Mouse (Mus musculus): ENCODE data around the gene Galnt11. TPM values are rescaled to one million over a fixed set of nuclear protein-coding genes. Genes with fewer than 3 reads are reported as not detected.

The Galnt11 gene
- polyA plus RNA-seq, 1 experiment from 2014 or later, result 42.5 TPM

DNA sequence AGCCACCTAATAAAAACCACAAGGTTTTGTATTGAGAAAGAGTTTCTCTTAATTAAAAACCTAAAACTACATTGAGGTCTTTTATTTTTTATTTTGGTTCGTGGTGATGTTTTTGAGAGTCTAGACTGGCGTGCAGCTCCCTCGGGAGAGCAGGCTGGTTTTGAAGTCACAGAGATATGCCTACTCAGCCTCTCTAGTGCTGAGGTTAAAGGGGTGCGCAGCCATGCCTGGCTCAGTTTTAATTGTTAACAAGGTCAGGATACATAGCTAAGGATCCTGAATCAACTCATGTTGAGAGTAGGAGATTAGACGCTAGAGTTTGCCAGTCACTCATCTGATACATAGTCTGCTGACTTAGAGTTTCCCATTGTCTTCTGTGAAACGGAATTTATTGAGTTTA lies 39.7 kb downstream of the Galnt11 start:
- Histone ChIP-seq H3K27me3 (no peaks in the 10 kb centered on the region), H3K36me3 (peaks cover 79% of the 10 kb centered on the region), H3K27ac (replicated peaks) (no peak overlapping the region), H3K4me3 (no peak overlapping the region), H3K4me1 (no peaks in the 10 kb centered on the region), H3K9me3 (no peaks in the 10 kb centered on the region), H3K9ac (replicated peaks) (no peak overlapping the region), H3K4me2 (replicated peaks) (no peak overlapping the region)
- WGBS, result 87% methylated on average over 6 of the region's 6 CpGs
- no peak for ATAC-seq (ENCODE audit: low FRiP score, low read depth)

DNA sequence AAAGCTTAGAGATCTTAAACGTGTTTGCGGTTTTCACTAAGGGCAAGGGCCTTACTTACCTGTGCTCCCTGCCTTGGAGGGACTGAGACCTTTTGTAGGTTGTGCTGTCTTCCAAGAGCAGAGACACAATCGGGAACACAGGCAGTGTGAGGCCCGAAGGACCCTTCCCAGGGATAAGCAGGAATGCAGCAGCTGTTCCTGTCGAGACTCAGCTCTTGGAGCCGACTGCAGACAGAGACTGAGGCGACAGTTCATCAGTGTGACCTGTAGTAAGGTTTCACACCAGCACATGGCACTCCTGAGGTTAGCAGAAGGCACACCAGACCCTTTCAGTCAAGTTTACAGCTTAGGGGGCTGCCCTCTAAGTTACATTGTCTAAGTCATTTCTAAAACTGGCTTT lies 40.6 kb downstream of the Galnt11 start:
- peaks cover 82% of the 10 kb centered on the region for H3K36me3 ChIP-seq

DNA sequence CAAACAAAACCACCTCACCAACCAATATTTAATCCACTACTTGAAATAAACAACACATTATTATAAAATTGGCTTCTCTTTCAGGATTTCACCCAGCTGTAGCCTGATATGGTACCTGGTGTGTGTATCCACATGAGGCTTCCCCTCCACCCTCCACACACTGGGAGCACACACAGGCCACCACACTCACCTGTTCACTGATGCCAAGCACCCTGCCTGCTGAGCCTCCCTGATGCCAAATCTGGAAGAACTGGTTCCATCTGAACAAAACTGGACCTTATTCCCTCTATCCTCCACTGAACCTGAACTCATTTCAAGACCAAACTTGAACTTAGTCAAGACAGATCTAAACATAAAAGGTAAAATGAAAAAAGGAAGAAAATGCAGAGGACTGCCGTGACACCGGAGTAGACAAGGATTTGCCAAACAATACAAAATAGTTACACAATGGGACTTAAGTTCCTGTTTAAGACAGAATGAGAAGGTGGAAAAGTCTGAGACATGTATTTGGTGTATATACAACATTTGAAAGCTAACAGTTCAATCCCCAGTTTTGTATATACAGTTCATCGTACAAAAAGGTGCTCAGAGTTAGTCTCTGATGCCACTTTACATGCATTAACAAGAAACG lies 46.7 kb downstream of the Galnt11 start:
- no peak overlapping the region for H3K4me3 ChIP-seq
- no peak overlapping the region for H3K9ac ChIP-seq (replicated peaks)
- no peaks in the 10 kb centered on the region for H3K27me3 ChIP-seq
- H3K27ac ChIP-seq (replicated peaks), result no peak overlapping the region
- no peak for ATAC-seq (ENCODE audit: low FRiP score, low read depth)
- no peaks in the 10 kb centered on the region for H3K9me3 ChIP-seq
- H3K4me2 ChIP-seq (replicated peaks), result no peak overlapping the region
- 95% methylated on average over 4 of the region's 4 CpGs for WGBS
- H3K4me1 ChIP-seq, result no peaks in the 10 kb centered on the region
- peaks cover 66% of the 10 kb centered on the region for H3K36me3 ChIP-seq

More for the DNA sequence above, 40.6 kb downstream of the Galnt11 start:
- WGBS, result 88% methylated on average over 7 of the region's 7 CpGs
- H3K27me3 ChIP-seq, result no peaks in the 10 kb centered on the region
- H3K4me1 ChIP-seq, result no peaks in the 10 kb centered on the region
- H3K4me2 ChIP-seq (replicated peaks), result no peak overlapping the region
- no peak overlapping the region for H3K4me3 ChIP-seq
- no peak for ATAC-seq (ENCODE audit: low FRiP score, low read depth)
- no peaks in the 10 kb centered on the region for H3K9me3 ChIP-seq
- no peak overlapping the region for H3K27ac ChIP-seq (replicated peaks)
- H3K9ac ChIP-seq (replicated peaks), result no peak overlapping the region

DNA sequence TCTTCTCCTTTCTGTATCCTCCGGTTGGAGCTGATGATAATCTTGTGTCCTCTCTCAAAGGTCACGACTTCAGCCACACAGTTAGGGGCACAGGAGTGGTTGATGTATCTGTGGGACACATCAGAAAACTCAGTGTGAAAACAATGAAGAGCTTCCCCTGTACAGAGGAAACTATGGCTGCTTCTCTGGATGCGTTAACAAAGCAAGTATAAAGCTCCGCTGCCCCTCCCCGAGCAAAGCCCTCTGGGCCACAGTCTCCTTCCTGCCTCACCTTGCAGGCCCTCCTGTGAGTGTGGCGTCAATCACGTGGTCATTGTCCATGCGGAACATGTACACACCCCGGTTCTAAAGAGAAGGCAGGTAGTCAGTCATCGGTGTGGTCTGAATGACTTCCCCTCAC lies 53.9 kb downstream of the Galnt11 start:
- H3K36me3 ChIP-seq, result peaks cover 69% of the 10 kb centered on the region
- WGBS, result 92% methylated on average over 10 of the region's 10 CpGs
- H3K4me1 ChIP-seq, result no peaks in the 10 kb centered on the region
- no peak overlapping the region for H3K4me3 ChIP-seq
- no peak overlapping the region for H3K4me2 ChIP-seq (replicated peaks)
- no peaks in the 10 kb centered on the region for H3K27me3 ChIP-seq
- H3K9ac ChIP-seq (replicated peaks), result no peak overlapping the region
- no peak overlapping the region for H3K27ac ChIP-seq (replicated peaks)
- no peaks in the 10 kb centered on the region for H3K9me3 ChIP-seq
- ATAC-seq (ENCODE audit: low FRiP score, low read depth), result no peak

DNA sequence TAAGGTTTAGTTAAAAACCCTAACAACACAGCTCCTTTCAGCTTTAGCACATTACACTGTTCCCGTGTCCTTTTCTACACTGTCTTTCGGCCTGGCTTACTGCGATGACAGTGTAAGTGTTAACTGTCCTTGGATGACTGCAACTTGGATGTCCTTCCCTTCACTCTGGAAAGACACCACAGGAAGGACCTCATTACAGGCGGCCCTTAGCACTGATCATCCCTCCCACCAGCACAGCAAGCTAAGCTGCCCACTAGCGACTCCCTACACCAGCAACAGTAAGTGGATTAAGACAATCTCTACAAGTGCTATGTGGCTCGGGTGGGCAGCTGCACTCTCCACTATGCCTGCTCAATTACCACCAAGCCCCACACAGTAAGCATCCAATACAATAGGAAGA lies 54.7 kb downstream of the Galnt11 start:
- no peaks in the 10 kb centered on the region for H3K9me3 ChIP-seq
- 79% methylated on average over 6 of the region's 6 CpGs for WGBS
- H3K4me3 ChIP-seq, result no peak overlapping the region
- no peak overlapping the region for H3K4me2 ChIP-seq (replicated peaks)
- no peak overlapping the region for H3K9ac ChIP-seq (replicated peaks)
- ATAC-seq (ENCODE audit: low FRiP score, low read depth), result no peak
- H3K36me3 ChIP-seq, result peaks cover 71% of the 10 kb centered on the region
- no peaks in the 10 kb centered on the region for H3K4me1 ChIP-seq
- H3K27ac ChIP-seq (replicated peaks), result no peak overlapping the region
- H3K27me3 ChIP-seq, result no peaks in the 10 kb centered on the region

DNA sequence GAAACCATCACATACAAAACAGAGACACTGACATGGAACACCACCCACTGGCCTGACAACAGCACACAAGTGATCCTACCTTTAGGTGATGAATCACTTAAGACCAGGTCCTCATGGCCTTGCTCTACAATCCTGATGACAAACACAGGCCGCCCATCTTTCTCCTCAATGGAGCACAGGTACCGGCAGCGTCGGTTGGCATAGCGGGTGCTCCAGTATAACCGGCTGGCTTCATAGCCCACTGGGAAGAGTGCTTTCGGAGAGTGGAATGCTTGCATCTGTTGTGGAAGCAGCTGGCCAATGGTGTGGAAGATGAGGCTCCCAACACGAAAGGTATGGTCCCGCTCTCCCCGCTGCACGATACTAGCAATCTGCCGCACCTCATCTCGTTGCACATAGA lies 62.3 kb downstream of the Galnt11 start:
- Histone ChIP-seq H3K27me3 (no peaks in the 10 kb centered on the region), H3K4me1 (no peaks in the 10 kb centered on the region), H3K4me2 (replicated peaks) (no peak overlapping the region), H3K9me3 (no peaks in the 10 kb centered on the region), H3K27ac (replicated peaks) (no peak overlapping the region), H3K36me3 (peaks cover 79% of the 10 kb centered on the region), H3K9ac (replicated peaks) (no peak overlapping the region), H3K4me3 (no peak overlapping the region)
- no peak for ATAC-seq (ENCODE audit: low FRiP score, low read depth)
- WGBS, result 94% methylated on average over 13 of the region's 13 CpGs

DNA sequence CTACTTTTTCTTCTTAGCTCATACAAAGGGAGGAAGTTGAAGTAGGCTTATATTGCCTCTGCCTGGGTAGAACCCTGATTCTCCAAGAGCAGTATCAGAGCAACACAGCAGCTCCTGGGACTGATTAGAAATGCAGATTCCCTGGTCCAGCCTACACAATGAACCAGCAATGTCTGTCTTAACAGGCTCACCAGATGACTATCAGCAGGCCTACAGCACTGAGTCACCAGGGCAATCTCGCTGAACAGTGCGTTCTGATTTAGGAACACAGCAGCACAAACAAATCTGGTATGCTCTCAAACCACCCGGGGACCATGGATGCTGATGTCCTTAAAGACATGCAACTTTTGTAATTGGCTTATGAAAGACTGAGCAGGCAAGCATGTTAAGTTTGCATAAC lies 75.1 kb downstream of the Galnt11 start:
- Histone ChIP-seq H3K27me3 (no peaks in the 10 kb centered on the region), H3K9ac (replicated peaks) (no peak overlapping the region), H3K36me3 (peaks cover 34% of the 10 kb centered on the region), H3K4me2 (replicated peaks) (no peak overlapping the region), H3K27ac (replicated peaks) (no peak overlapping the region), H3K4me1 (no peaks in the 10 kb centered on the region; the same call in 1 of the 2 replicates), H3K9me3 (no peaks in the 10 kb centered on the region), H3K4me3 (no peak overlapping the region)
- ATAC-seq (ENCODE audit: low FRiP score, low read depth), result peak; percentile 34; the same call in 1 of the 2 replicates
- WGBS, result 69% methylated on average over 3 of the region's 3 CpGs

DNA sequence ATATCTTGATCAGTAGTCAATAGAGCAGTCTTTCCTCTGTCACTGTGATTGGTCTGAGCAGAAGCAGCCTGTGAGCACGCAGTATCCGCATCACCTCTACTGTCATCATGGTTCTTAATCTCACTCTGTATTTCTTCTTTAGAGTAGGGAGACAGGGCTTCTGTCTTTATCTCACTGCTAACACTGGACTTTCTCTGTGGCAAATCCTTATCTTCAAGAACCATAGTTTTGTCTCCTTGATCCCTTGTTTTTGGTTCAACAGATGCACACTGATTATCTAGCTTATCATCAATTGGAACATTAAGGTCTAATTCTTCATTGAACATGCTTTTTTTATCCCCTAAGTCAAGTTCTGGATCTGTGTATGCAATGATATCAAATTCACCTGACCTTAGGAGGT lies 88.5 kb downstream of the Galnt11 start:
- no peaks in the 10 kb centered on the region for H3K4me1 ChIP-seq
- WGBS, result 94% methylated on average over 2 of the region's 2 CpGs
- H3K27me3 ChIP-seq, result no peaks in the 10 kb centered on the region
- no peak overlapping the region for H3K9ac ChIP-seq (replicated peaks)
- no peak overlapping the region for H3K4me3 ChIP-seq
- no peak overlapping the region for H3K4me2 ChIP-seq (replicated peaks)
- no peak overlapping the region for H3K27ac ChIP-seq (replicated peaks)
- ATAC-seq (ENCODE audit: low FRiP score, low read depth), result no peak
- no peaks in the 10 kb centered on the region for H3K9me3 ChIP-seq
- H3K36me3 ChIP-seq, result peaks cover 51% of the 10 kb centered on the region

DNA sequence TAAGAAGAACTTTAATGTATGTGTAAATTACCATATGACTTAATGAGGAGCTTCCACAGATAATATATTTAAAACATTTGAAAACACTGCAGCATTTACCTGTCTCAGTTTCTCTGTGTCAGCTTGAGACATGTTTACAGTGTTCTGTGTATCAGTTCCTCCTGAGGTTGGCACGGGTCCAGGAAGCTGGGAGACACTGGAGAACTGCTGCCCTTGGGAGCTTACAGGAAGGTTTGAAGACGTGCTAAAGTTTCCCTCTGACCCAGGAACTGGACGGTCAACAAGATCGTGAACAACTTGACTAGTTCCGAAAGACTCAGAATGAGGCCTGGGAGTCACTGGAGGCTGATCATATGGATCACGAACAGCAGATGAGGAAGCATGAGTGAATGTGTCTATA lies 92.2 kb downstream of the Galnt11 start:
- H3K9ac ChIP-seq (replicated peaks), result no peak overlapping the region
- no peaks in the 10 kb centered on the region for H3K9me3 ChIP-seq
- peaks cover 63% of the 10 kb centered on the region for H3K36me3 ChIP-seq
- no peak for ATAC-seq (ENCODE audit: low FRiP score, low read depth)
- no peaks in the 10 kb centered on the region for H3K27me3 ChIP-seq
- H3K4me1 ChIP-seq, result no peaks in the 10 kb centered on the region
- no peak overlapping the region for H3K4me3 ChIP-seq
- H3K4me2 ChIP-seq (replicated peaks), result no peak overlapping the region
- H3K27ac ChIP-seq (replicated peaks), result no peak overlapping the region
- whole genome bisulfite sequencing, result 90% methylated on average over 6 of the region's 6 CpGs

Other genes with a start within 250 kb of the Galnt11 start
- 56.2 and 62.8 TPM in 2 replicates for gene Prkag2, start 121.3 kb upstream of the Galnt11 start, polyA plus RNA-seq (2016; fragmentation: Nextera tagmentation; extraction: Ambion mirVana)
- not detected in 2 replicates for gene Galntl5, start 40.4 kb upstream of the Galnt11 start, polyA plus RNA-seq (2016; fragmentation: Nextera tagmentation; extraction: Ambion mirVana)
- gene E130116L18Rik, start 1.2 kb downstream of the Galnt11 start, polyA plus RNA-seq (2016; fragmentation: Nextera tagmentation; extraction: Ambion mirVana), result not detected in 2 replicates